Mouse (Mus musculus) hindbrain, embryonic 14.5 days (tissue): Measurements from ENCODE around the gene Fgf7. TPM values are rescaled to one million over a fixed set of nuclear protein-coding genes. Genes with fewer than 3 reads are reported as not detected.

Experiments
- ATAC-seq: fragments of 200-750 bp; cut with Nextera tagmentation; 2 replicates; pipeline ENCODE4 v1.8.0; 2017; ENCODE audit warnings: moderate number of reproducible peaks, mild to moderate bottlenecking, moderate TSS enrichment, moderate library complexity; ENCODE audit not compliant: low FRiP score
- DNase-seq: peaks from one replicate; pipeline ENCODE4 v3.0.0-alpha.2; 2015; ENCODE audit warnings: low spot score
- H3K27ac ChIP-seq: fragments of 300-500 bp; sonication (generic); 2 replicates; pipeline ENCODE4 v1.5.1; 2014; ENCODE audit warnings: mild to moderate bottlenecking, moderate library complexity
- H3K27me3 ChIP-seq: fragments of 300-500 bp; sonication (generic); 2 replicates; pipeline ENCODE4 v1.6.1; 2014; ENCODE audit warnings: mild to moderate bottlenecking, low read length, mixed read lengths; ENCODE audit not compliant: control insufficient read depth, insufficient read depth
- H3K36me3 ChIP-seq: fragments of 300-500 bp; sonication (generic); replicated peaks from 2 replicates; pipeline ENCODE4 v1.6.1; 2014; ENCODE audit not compliant: control insufficient read depth, insufficient read depth
- H3K4me1 ChIP-seq: fragments of 300-500 bp; sonication (generic); replicated peaks from 2 replicates; pipeline ENCODE4 v1.6.1; 2014; ENCODE audit warnings: antibody characterized with exemption, low read length, mixed read lengths; ENCODE audit not compliant: control insufficient read depth, insufficient read depth
- H3K4me2 ChIP-seq: fragments of 300-500 bp; sonication (generic); replicated peaks from 2 replicates; pipeline ENCODE4 v1.6.1; 2014; ENCODE audit warnings: mild to moderate bottlenecking, moderate library complexity
- H3K4me3 ChIP-seq: fragments of 300-500 bp; sonication (generic); replicated peaks from 2 replicates; pipeline ENCODE4 v1.5.1; 2014; ENCODE audit warnings: mild to moderate bottlenecking, low read length
- H3K9ac ChIP-seq: fragments of 300-500 bp; sonication (generic); 2 replicates; pipeline ENCODE4 v1.6.1; 2014
- H3K9me3 ChIP-seq: fragments of 300-500 bp; sonication (generic); 2 replicates; pipeline ENCODE4 v1.6.1; 2016; ENCODE audit warnings: low read length; ENCODE audit not compliant: control insufficient read depth
- WGBS: fragments of 180-500 bp; shearing (Covaris S2); extraction: QIAGEN DNeasy Blood & Tissue Kit; methylation state at CpG from one replicate; pipeline ENCODE4 v1.1.7; 2014; 5-methylcytosine and 5-hydroxymethylcytosine counted together
- polyA plus RNA-seq: library from polyadenylated mRNA; unstranded; fragments of >200 nt; fragmentation: Nextera tagmentation; extraction: Ambion mirVana; gene quantifications from 2 replicates; pipeline ENCODE4 v1.2.1, GENCODE M21; 2014

Fgf7 gene
- polyA plus RNA-seq, 1 experiment from 2014 or later: 0.84 TPM

DNA sequence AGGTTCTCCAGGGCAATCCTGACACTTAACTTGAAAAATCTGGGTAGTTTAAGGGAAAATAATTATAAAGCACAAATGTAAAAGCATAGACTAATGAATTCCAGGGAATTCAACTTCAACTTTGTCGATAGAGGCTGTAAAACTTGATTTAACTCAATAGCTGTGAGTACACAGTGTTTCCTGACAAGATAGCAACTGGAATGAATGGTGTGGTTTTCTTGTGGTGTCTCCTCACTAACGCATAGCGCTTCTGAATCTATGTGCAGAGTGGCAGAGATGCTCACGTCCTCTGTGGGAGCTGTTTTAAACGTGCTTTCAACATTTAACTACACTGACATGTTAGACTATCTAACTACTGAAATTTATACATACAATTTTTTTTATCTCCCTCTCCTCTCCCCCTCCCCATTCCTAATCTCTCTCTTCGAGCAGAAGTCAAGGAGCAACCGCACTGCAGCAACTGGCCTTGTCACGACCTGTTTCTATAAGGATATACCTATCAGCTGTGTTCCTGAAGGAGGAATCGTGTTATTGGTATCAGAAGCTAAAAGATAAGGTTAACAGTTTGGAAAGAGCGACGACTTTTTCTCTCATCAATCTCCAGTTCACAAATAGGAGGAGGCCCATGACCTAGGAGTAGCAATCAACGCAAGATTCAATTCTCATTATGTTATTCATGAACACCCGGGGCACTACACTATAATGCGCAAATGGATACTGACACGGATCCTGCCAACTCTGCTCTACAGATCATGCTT, 734 bp downstream of the Fgf7 start:
- Histone ChIP-seq H3K27me3 (no peaks in the 10 kb centered on the region), H3K4me1 (no peaks in the 10 kb centered on the region), H3K9ac (no peak overlapping the region), H3K4me3 (no peak overlapping the region), H3K27ac (no peak overlapping the region), H3K36me3 (no peaks in the 10 kb centered on the region), H3K4me2 (no peak overlapping the region), H3K9me3 (no peaks in the 10 kb centered on the region)
- ATAC-seq (no peak), DNase-seq (no peak)
- whole genome bisulfite sequencing: 79% methylated on average over 15 of the region's 15 CpGs

DNA sequence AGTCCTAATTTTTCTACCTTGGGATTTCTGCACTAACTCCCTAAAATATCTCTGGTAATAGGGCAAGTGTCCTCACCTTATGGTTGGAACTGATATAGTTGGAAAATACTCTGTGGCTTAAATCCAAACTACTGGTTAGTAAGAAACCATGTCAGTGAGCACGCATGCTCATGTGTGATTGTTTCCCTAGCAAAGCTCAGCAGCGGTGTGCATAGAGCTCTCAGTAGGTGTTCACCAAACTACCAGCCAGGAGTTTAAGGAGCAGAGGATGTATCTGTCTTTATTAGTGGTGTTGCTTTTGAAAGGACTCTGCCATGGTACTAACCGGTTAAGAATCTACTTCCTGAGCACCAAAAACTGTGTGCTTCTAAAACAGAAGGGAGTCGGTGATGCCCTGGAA, 1.7 kb downstream of the Fgf7 start:
- no peak for ATAC-seq
- 91% methylated on average over 4 of the region's 4 CpGs for WGBS
- H3K27ac ChIP-seq: no peak overlapping the region
- no peak overlapping the region for H3K4me2 ChIP-seq
- no peak overlapping the region for H3K9ac ChIP-seq
- no peaks in the 10 kb centered on the region for H3K27me3 ChIP-seq
- H3K36me3 ChIP-seq: no peaks in the 10 kb centered on the region
- H3K4me1 ChIP-seq: no peaks in the 10 kb centered on the region
- DNase-seq: no peak
- no peaks in the 10 kb centered on the region for H3K9me3 ChIP-seq
- no peak overlapping the region for H3K4me3 ChIP-seq

DNA sequence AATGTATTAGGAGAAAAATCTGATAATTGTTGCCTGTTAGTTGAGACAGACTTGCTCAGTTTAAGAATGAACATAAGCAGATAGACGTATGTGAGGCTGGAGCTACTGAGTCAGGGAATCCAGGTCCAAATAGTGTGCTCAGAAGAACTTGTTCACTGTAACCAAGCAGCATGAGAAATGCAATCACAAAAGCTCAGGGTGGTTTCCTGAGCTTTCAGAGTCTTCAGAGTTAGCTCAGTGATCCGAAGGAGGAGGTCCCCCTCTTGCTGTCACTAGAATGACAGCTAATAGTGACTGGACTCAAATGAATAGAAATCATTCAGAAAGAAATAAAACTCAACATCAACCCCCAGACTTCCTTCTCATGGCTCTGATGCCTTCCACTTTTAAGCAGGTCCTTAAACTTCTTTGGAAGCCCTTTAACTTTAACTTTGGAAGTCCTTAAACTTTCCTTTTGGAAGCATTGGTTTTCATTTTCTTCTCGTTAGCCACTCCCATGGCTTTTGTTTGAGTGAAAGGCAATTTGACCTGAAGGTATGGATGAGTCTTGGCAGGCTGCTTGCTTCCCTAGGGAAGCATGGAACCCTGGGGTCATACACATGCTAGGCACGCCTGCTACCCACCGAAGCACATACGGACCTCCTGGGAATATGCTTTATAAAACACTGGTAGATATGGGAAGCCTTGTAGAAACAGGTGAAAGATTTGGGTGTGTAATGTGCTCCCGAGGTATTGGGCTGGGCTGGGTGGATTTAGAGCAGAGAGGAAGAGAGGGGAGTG, 4.0 kb downstream of the Fgf7 start:
- H3K36me3 ChIP-seq: no peaks in the 10 kb centered on the region
- ATAC-seq: no peak
- no peaks in the 10 kb centered on the region for H3K9me3 ChIP-seq
- DNase-seq: no peak
- no peaks in the 10 kb centered on the region for H3K4me1 ChIP-seq
- H3K4me3 ChIP-seq: no peak overlapping the region
- H3K27ac ChIP-seq: no peak overlapping the region
- WGBS: 55% methylated on average over 7 of the region's 7 CpGs
- no peak overlapping the region for H3K9ac ChIP-seq
- no peak overlapping the region for H3K4me2 ChIP-seq
- no peaks in the 10 kb centered on the region for H3K27me3 ChIP-seq

DNA sequence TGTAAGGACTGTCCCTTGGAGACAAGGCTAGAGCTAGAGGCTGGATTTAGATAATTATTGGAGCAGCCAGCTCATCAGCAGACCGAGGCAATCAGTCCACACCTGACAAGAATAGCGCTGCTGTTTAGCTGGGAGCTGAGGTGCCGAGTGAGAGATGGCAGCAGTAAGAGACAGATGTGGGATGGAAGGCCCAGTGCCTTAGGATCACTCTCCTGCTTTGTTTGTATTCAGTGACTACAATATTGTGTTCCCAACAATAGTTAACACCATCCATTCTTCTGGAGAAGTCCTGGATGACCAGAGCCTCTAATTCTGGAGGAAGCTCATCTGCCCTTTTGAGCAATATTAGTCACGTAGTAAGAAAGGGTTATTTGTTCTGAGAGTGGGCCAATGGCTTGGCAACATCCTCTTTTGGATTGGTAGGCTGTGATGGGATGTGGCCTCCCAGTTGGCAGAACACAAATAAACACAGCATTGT, 5.0 kb downstream of the Fgf7 start:
- 69% methylated on average over 4 of the region's 4 CpGs for WGBS
- no peak for ATAC-seq

DNA sequence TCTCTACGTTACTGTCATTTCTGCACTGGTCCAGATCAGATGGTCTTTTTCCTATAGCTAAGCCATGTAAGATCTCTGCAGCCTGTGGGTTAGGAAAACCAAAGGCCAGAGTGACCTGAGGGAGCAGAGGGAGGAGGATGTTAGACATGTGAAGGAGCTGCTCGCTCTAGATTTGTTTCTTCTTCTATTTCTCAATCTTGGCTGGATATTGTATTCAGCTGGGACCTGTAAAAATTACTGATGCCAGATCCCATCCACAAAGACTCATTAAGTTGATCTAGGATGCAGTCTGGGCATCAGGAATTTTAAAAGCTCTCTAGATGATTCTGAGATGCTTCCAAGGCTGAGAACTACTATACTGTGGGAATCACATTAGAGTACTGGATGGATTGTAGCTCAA, 6.2 kb downstream of the Fgf7 start:
- Histone ChIP-seq H3K27ac (no peak overlapping the region), H3K9me3 (no peaks in the 10 kb centered on the region), H3K4me1 (no peaks in the 10 kb centered on the region), H3K36me3 (no peaks in the 10 kb centered on the region), H3K4me2 (no peak overlapping the region), H3K27me3 (no peaks in the 10 kb centered on the region), H3K4me3 (no peak overlapping the region), H3K9ac (no peak overlapping the region)
- ATAC-seq (no peak), DNase-seq (no peak)
- WGBS: 88% methylated on average over 2 of the region's 2 CpGs

More for the DNA sequence above, 5.0 kb downstream of the Fgf7 start:
- no peak for DNase-seq
- H3K36me3 ChIP-seq: no peaks in the 10 kb centered on the region
- no peaks in the 10 kb centered on the region for H3K9me3 ChIP-seq
- no peak overlapping the region for H3K9ac ChIP-seq
- H3K4me2 ChIP-seq: no peak overlapping the region
- H3K27me3 ChIP-seq: no peaks in the 10 kb centered on the region
- H3K4me3 ChIP-seq: no peak overlapping the region
- H3K4me1 ChIP-seq: no peaks in the 10 kb centered on the region
- no peak overlapping the region for H3K27ac ChIP-seq

DNA sequence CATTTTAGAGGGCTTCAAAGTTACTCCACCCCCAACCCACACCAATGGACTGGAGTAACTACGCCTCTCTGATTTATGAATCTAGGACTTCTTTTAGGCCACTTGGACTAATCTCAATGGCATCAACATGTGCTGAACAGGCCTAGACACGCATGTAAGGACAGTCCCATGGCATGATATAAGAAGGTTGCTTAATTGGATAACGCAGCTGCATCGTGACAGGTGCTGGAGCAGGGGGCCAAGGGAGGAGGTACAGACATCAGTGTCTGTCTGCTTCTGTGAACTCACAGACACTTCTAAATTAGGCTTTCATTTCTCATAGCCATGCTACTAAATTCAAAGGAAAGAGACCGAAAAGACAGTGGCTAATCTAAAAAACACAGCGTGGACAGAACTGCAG, 6.8 kb downstream of the Fgf7 start:
- DNase-seq (no peak), ATAC-seq (no peak)

DNA sequence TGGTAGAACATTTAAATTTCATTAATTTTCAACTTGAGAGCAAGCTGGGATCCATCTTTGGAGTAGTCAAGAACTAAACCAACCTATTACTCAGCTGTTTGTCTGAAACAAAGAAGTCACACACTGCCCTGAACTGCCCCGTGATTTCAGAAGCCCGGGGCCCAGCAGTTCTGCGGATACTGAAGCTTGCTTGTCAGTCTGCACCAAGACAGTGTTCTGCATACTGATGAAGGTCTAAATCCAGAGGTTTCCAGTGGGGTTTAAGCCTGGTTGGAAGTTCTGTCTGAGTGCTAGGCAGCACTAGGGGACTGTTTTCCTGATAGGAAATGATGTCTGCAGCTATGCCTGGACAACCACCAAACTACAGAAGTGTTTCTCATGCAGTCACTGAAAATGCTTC, 8.2 kb downstream of the Fgf7 start:
- Histone ChIP-seq H3K27me3 (no peaks in the 10 kb centered on the region), H3K4me1 (no peaks in the 10 kb centered on the region), H3K9me3 (no peaks in the 10 kb centered on the region), H3K4me2 (no peak overlapping the region), H3K4me3 (no peak overlapping the region), H3K27ac (no peak overlapping the region), H3K9ac (no peak overlapping the region), H3K36me3 (no peaks in the 10 kb centered on the region)
- WGBS: 21% methylated on average over 3 of the region's 3 CpGs
- ATAC-seq: no peak
- no peak for DNase-seq

More for the DNA sequence above, 6.8 kb downstream of the Fgf7 start:
- Histone ChIP-seq H3K36me3 (no peaks in the 10 kb centered on the region), H3K4me3 (no peak overlapping the region), H3K27me3 (no peaks in the 10 kb centered on the region), H3K4me2 (no peak overlapping the region), H3K9ac (no peak overlapping the region), H3K9me3 (no peaks in the 10 kb centered on the region), H3K4me1 (no peaks in the 10 kb centered on the region), H3K27ac (no peak overlapping the region)
- 85% methylated on average over 6 of the region's 6 CpGs for WGBS

DNA sequence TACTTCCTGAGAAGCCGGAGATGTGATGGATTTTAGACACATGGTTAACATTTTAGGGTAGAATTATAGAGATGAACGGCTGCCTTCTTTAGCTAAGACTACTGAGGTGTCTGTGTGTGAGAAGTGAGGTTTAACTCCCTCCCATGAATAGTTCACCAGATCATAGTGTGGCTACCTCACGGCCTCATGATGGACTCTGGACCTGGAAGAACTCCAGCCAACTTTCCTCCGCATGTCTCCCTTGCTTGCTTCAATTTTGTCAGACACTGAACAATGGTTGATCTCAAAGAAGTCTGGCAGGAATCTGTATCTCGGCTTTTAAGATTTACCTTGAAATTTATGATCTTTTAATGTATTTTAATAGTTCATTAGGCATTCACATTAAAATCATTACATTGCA, 11.2 kb downstream of the Fgf7 start:
- no peaks in the 10 kb centered on the region for H3K9me3 ChIP-seq
- H3K36me3 ChIP-seq: no peaks in the 10 kb centered on the region
- no peak overlapping the region for H3K27ac ChIP-seq
- no peak overlapping the region for H3K9ac ChIP-seq
- WGBS: 91% methylated on average over 5 of the region's 5 CpGs
- H3K4me2 ChIP-seq: no peak overlapping the region
- H3K4me1 ChIP-seq: no peaks in the 10 kb centered on the region
- H3K27me3 ChIP-seq: no peaks in the 10 kb centered on the region
- DNase-seq (no peak), ATAC-seq (no peak)
- H3K4me3 ChIP-seq: no peak overlapping the region

DNA sequence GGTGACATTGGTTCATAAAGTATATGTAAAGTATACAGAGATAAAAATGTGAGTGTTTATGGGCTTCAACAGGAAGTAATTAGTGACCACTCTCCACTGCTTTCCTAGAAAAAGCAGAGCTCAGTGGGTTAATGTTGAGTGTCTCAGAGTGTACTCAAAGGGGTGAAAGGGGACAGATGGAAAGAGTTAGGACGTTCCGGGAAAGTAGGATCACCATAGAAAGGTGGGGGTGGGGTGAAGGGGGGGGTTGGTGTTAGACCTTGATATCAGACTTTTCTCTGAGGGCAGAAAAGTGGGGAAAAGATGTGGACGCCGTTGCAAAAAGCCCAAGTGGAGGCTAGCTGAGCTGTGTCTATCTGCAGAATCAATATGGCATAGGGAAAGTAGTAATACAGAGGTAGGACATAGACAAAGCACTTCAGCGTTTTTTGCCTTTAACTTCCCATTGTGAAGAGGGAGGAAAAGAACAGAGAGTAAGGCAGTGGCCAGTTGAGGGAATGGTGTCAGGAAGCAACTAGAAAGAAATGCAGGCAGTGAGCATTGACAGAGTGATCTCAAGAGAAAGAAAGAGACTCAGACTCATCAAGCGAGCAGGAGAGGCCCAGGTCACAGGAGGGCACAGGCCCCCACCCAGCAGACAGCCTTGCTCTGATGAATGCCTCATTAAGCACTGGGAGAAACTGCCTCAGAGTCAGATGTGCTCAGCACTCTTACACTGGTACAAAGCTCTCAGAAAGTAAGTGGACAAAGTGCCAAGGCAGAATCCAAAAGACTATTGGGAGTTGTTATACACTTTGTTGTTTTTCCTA, 18.5 kb downstream of the Fgf7 start:
- Histone ChIP-seq H3K4me2 (no peak overlapping the region), H3K9ac (no peak overlapping the region), H3K4me3 (no peak overlapping the region), H3K27me3 (no peaks in the 10 kb centered on the region), H3K27ac (no peak overlapping the region), H3K4me1 (no peaks in the 10 kb centered on the region), H3K9me3 (no peaks in the 10 kb centered on the region), H3K36me3 (no peaks in the 10 kb centered on the region)
- ATAC-seq (no peak), DNase-seq (no peak)
- 36% methylated on average over 6 of the region's 6 CpGs for WGBS
